Mouse (Mus musculus) G1E (cell line): ENCODE results near the gene Sap18b.

Experiments
- CTCF ChIP-seq: IDR thresholded peaks from 2 replicates; pipeline ENCODE4 v1.5.1; 2012; ENCODE audit warnings: low read depth, low read length, inconsistent platforms, mixed read lengths
- GATA1 ChIP-seq: IDR thresholded peaks from 2 replicates; pipeline ENCODE4 v1.6.1; 2012; ENCODE audit warnings: borderline replicate concordance, low read length, inconsistent platforms, mixed read lengths
- GATA2 ChIP-seq: IDR thresholded peaks from 2 replicates; pipeline ENCODE4 v1.6.1; 2012; ENCODE audit warnings: low read depth, low read length, inconsistent platforms, borderline replicate concordance
- POLR2AphosphoS5 ChIP-seq: IDR thresholded peaks from 2 replicates; pipeline ENCODE4 v1.6.1; 2012; ENCODE audit warnings: low read depth, low read length, inconsistent platforms; ENCODE audit not compliant: insufficient replicate concordance
- TAL1 ChIP-seq: conservative IDR thresholded peaks from 2 replicates; pipeline ENCODE4 v1.6.1; 2012; ENCODE audit warnings: low read depth, low read length, inconsistent platforms, mixed read lengths

DNA sequence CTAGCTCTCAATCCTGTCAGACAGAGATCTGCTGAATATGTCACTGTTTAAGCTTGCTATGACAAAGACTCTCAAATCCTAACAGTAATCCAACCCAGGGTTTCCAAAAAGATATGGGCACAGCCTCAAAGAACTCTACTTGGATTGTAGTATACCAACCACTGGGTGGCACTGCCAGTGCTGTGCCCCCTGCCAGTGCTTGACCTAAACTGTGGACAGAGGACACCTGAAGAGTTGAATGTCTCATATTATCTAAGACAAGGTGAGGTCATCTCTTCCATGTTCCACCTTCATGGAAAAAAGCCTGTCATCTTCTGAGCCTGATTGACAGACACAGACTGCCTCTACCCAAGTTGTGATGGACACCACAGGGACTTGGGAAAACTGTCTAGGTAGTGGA is 42.5 kb upstream of the Sap18b start:
- no peak for TF ChIP-seq GATA1
- TF ChIP-seq CTCF = no peak
- TF ChIP-seq TAL1 = no peak
- TF ChIP-seq POLR2AphosphoS5 = no peak
- TF ChIP-seq GATA2 = no peak
